Mouse (Mus musculus): Measurements from ENCODE around the gene Gemin7. TPM values are rescaled to one million over a fixed set of nuclear protein-coding genes. Genes with fewer than 3 reads are reported as not detected.
"Not testable (repeated sequence)": the region's sequence is repeated elsewhere in the genome, so short reads cannot be mapped to it uniquely, and the experiment has no call there.

Gene Gemin7
- 95.0 and 95.2 TPM in 2 replicates for polyA plus RNA-seq (2012; rRNA removed)

- WGBS: under 1% methylated on average over 56 of the region's 56 CpGs
- no peak for DNase-seq (ENCODE audit: low read depth, low spot score)
These were observed at the start of gene Gemin7, which contains the start of gene Zfp296 for GRCm38 (mm10) chr7:19577141-19577852. TSS of gene Gemin7 (minus strand) at chr7:19577595. TSS of gene Zfp296 (plus strand) at chr7:19577287.

GRCm38 (mm10) chr7:19623433-19623832, 46.0 kb upstream of the Gemin7 start:
- no peak for DNase-seq (ENCODE audit: low read depth, low spot score)
- 18% methylated on average over 2 of the region's 2 CpGs for WGBS

- WGBS: 19% methylated on average over 6 of the region's 6 CpGs
- DNase-seq (ENCODE audit: low read depth, low spot score): no peak
These were observed 44.8 kb upstream of the Gemin7 start for GRCm38 (mm10) chr7:19622241-19622640.

GRCm38 (mm10) chr7:19620811-19621210, 43.4 kb upstream of the Gemin7 start:
- 86% methylated on average over 7 of the region's 7 CpGs for whole genome bisulfite sequencing
- DNase-seq (ENCODE audit: low read depth, low spot score): no peak

GRCm38 (mm10) chr7:19619004-19619801, 41.8 kb upstream of the Gemin7 start:
- peak; percentile 80 for DNase-seq (ENCODE audit: low read depth, low spot score)
- WGBS: 40% methylated on average over 35 of the region's 35 CpGs

GRCm38 (mm10) chr7:19615036-19615577, 37.7 kb upstream of the Gemin7 start:
- 43% methylated on average over 12 of the region's 12 CpGs for WGBS
- DNase-seq (ENCODE audit: low read depth, low spot score): no peak

- DNase-seq (ENCODE audit: low read depth, low spot score): no peak
- WGBS: 84% methylated on average over 5 of the region's 5 CpGs
These were observed 33.6 kb upstream of the Gemin7 start for GRCm38 (mm10) chr7:19610969-19611368.

GRCm38 (mm10) chr7:19609641-19610332, 32.4 kb upstream of the Gemin7 start:
- DNase-seq (ENCODE audit: low read depth, low spot score): no peak
- WGBS: 75% methylated on average over 12 of the region's 12 CpGs

- DNase-seq (ENCODE audit: low read depth, low spot score): no peak
- 82% methylated on average over 5 of the region's 5 CpGs for WGBS
These were observed 29.9 kb upstream of the Gemin7 start for GRCm38 (mm10) chr7:19607291-19607690.

- not testable (repeated sequence) for DNase-seq (ENCODE audit: low read depth, low spot score)
- 53% methylated on average over 10 of the region's 10 CpGs for WGBS
These were observed 27.3 kb upstream of the Gemin7 start for GRCm38 (mm10) chr7:19604606-19605214.

- under 1% methylated on average over 57 of the region's 57 CpGs for WGBS
- DNase-seq (ENCODE audit: low read depth, low spot score): peak; percentile 87
These were observed 26.6 kb upstream of the Gemin7 start, which contains the start of gene Clasrp for GRCm38 (mm10) chr7:19603849-19604605. TSS of gene Clasrp (minus strand) at chr7:19604486.

- no peak for DNase-seq (ENCODE audit: low read depth, low spot score)
- WGBS: 57% methylated on average over 12 of the region's 12 CpGs
These were observed 25.7 kb upstream of the Gemin7 start for GRCm38 (mm10) chr7:19603055-19603454.

GRCm38 (mm10) chr7:19600562-19600961, 23.2 kb upstream of the Gemin7 start:
- no peak for DNase-seq (ENCODE audit: low read depth, low spot score)
- WGBS: 70% methylated on average over 5 of the region's 5 CpGs

- no peak for DNase-seq (ENCODE audit: low read depth, low spot score)
- 88% methylated on average over 10 of the region's 10 CpGs for WGBS
These were observed 15.8 kb upstream of the Gemin7 start for GRCm38 (mm10) chr7:19593061-19593730.

GRCm38 (mm10) chr7:19589917-19590316, 12.5 kb upstream of the Gemin7 start:
- DNase-seq (ENCODE audit: low read depth, low spot score): no peak
- WGBS: 40% methylated on average over 3 of the region's 3 CpGs

GRCm38 (mm10) chr7:19589207-19589606, 11.8 kb upstream of the Gemin7 start:
- DNase-seq (ENCODE audit: low read depth, low spot score): no peak
- WGBS: 51% methylated on average over 3 of the region's 3 CpGs

- DNase-seq (ENCODE audit: low read depth, low spot score): no peak
- WGBS: 92% methylated on average over 46 of the region's 46 CpGs
These were observed 8.9 kb upstream of the Gemin7 start for GRCm38 (mm10) chr7:19586269-19586668.

GRCm38 (mm10) chr7:19580634-19581033, 3.2 kb upstream of the Gemin7 start:
- WGBS: 68% methylated on average over 8 of the region's 8 CpGs

More at GRCm38 (mm10) chr7:19580634-19581033, 3.2 kb upstream of the Gemin7 start:
- no peak for DNase-seq (ENCODE audit: low read depth, low spot score)

All from large intestine, adult 2 months (tissue).